Mouse (Mus musculus): ENCODE measurements around the gene A530032D15Rik.
"Not testable (repeated sequence)": the region's sequence is repeated elsewhere in the genome, so short reads cannot be mapped to it uniquely, and the experiment has no call there.

A530032D15Rik gene

DNA sequence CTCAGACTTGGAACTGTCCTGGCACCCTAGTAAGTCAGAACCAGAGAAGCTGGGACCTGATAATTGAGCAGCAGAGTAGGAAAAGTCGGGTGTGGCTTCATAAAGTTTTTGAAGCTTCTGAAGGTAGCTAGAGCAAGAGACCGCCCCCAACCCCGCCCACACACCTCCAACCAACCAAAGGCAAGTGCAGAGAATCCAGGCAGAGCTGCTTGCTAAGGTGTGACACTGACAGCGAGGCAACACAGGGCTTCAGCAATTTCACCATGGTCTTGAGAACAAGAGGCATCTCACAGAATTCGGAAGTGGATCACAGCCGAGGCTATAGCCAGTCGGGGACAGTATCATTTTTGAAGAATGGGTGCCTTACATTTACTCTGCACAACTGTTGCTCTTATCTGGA is at the start of gene A530032D15Rik:
A530032D15Rik (minus strand) TSS at position 101 of the 400 bp plus-strand sequence.
- not testable (repeated sequence) for DNase-seq (ENCODE audit: low spot score)

DNA sequence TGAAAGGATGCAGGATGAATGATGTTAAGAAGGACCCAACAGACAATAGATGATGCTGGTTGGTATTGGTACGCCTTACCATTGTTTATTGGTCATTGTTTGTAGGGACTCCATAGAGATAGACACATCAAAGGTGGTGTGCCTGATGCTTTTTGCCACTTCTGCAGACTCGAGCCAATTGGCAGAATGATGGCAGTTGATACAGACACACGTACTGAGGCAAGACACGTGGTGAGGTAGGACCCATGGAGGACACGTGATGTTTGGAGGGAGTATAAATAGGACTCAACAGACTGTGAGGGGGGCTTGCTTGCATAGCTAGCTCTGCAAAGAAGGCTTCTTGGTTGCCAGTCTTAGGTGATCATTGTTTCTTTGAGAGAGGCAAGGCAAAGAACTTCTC is 45.5 kb upstream of the A530032D15Rik start:
- not testable (repeated sequence) for DNase-seq (ENCODE audit: low spot score)

DNA sequence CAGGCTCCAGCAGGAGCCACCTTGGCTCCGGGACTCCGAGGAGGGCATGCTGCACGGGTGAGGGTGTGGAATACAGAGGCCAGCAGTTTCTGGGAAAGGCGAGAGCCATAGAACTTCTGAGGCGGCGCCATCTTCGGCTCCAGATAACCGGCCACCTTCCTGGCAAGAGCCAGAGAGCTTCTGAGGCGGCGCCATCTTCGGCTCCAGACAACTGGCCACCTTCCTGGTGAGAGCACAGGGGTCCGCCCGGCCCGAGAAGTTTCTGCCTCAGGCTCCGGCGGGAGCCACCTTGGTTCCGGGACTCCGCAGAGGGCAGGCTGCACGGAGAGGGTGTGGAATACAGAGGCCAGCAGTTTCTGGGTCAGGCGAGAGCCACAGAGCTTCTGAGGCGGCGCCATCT is 24.0 kb upstream of the A530032D15Rik start:
- not testable (repeated sequence) for DNase-seq (ENCODE audit: low spot score)

DNA sequence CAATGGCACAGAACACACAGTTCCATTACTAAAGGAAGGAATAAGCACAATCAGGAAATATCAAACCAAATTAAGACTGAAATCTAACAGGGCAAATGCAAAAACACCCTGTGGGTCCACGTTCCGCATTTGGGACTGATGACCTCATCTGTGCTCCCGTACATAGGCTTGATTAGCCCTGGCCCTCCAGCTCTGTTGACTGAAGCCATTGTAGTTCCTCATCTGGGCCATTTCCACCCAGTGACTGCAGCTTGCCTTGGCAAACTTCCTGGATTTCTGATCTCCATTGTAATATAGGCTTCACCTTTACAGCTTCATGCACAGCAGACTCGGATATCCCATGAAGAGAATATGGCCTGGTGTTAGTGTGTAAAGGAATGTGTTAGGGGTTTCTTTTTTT is 12.2 kb upstream of the A530032D15Rik start:
- not testable (repeated sequence) for DNase-seq (ENCODE audit: low spot score)

DNA sequence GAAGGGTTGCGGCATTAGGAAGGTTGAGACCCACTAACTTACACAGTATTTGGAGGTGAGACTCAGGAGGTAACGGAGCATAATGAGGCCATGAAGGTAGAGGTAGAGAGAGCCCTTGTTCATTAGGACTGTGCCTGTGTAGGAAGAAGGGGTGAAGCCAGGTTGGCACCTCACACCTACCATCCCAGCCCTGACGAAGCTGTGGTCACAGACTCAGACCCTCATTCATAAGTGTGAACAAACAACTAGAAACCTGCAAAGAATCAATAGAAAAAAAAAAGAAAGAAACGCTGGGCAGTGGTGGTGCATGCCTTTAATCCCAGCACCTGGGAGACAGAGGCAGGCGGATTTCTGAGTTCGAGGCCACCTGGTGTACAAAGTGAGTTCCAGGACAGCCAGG is 8.7 kb upstream of the A530032D15Rik start:
- DNase-seq (ENCODE audit: low spot score): not testable (repeated sequence)

GRCm38 (mm10) chr1:85117537-85117936 is 7.9 kb upstream of the A530032D15Rik start:
- DNase-seq (ENCODE audit: low spot score): not testable (repeated sequence)

DNA sequence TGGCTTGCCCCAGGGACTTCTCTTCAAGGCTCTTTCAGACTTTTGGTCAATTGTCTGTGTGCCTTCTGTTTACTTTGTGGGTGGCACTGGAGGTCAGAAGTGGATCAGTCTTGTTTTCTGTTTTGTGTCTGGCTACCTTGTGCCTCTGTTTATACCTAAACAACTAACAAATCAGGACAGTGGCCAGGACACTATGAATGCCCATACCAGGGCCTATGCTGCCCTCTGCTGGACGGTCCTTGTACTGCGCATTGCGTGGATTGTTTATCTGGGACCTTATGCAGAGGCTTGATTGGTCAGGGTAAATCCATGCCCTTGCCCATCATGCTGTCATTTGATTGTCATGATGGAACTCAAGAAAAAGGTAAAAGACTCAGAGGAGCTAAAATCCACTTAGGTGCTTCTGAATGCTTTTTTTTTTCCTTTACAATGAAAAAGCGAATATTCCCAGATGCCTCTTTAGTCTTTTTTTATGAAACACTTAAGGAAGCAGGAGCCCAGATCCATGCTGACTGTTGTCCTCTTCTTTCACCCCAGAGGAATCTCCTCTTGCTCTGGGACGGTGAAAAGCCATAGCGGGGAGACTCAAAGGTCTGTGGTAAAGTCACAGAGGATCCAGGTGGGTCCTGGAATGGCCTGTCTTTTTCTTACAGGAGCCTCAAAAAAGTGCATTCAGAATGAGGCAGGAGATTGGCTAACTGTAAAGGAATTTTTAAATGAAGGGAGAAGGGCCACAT is 5.2 kb upstream of the A530032D15Rik start:
- not testable (repeated sequence) for DNase-seq (ENCODE audit: low spot score)

DNA sequence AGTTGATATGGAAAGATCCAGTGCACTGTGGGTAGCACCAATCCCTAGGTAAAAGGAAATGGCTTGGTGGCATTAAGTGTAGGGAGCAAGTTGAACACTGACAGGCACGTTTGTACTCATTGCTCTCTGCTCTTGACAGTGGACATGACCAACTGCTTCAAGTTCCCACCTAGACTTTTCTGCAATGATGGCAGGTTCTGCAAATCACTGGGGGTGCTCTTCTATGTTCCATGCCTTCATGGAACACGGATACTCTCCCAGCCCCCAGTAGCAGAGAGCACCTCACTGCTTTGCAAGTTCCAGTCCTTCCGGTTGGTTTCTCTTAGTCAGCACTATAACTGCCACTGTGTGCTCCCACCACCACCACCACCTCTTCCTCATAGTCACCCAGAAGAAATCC is 4.4 kb upstream of the A530032D15Rik start:
- not testable (repeated sequence) for DNase-seq (ENCODE audit: low spot score)

DNA sequence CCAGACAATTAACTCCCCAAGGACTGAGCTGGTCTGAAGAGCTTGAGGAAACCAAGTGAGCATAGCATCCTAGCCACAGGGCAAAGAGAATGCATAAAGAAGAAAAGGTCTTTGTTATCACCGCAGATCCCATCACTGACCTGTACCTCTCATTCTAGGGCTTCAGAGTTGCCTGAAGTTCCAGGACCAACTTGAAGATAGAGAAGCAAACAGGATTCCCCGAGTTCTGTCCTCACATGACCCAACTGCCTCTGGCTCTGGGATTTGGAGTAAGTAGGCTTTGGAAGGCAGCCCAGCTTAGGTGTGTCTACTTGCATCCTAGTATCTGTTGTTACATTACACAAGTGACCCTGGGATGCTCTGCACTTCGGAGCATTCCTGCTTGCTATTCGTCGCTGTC is 3.2 kb upstream of the A530032D15Rik start:
- DNase-seq (ENCODE audit: low spot score): not testable (repeated sequence)

DNA sequence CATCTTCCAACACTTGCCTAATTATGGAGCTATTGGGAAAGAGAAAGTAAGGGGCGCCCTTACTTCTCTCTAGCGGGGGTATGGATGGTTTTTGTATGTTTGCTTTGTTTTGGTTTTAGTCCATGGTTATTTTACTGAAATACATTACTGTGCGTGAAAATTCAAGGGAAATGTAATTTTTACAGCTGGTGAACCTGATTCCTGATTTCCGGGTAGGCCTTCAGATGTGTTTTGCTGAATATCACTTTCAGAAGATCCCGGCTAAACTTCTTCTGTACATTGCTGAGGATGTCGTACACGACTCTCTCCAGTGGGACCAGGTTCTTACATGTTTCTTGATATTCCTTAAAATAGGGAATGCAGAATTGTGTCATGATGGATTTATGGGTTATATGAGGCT is 2.6 kb upstream of the A530032D15Rik start:
- not testable (repeated sequence) for DNase-seq (ENCODE audit: low spot score)

- DNase-seq (ENCODE audit: low spot score): peak; percentile 34
Observed at GRCm38 (mm10) chr1:85111572-85111971, 1.9 kb upstream of the A530032D15Rik start.

DNA sequence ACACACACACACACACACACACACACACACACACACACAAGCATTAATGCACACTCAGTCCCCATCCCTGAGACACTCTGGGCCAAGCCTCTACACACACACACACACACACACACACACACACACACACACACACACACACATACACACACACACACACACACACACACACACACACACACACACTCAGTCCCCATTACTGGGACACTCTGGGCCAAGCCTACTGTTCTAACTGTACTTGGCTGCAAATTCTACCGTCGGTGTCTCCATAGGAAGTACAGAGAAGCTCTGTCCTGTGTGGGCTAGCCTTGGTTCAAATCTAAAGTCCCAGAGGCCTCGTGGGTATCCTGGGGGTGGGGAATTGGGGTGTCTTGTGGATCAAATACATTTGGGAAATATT is 1.2 kb upstream of the A530032D15Rik start:
- DNase-seq (ENCODE audit: low spot score): not testable (repeated sequence)

GRCm38 (mm10) chr1:85106013-85106412 is 3.6 kb downstream of the A530032D15Rik start:
- DNase-seq (ENCODE audit: low spot score): not testable (repeated sequence)

DNA sequence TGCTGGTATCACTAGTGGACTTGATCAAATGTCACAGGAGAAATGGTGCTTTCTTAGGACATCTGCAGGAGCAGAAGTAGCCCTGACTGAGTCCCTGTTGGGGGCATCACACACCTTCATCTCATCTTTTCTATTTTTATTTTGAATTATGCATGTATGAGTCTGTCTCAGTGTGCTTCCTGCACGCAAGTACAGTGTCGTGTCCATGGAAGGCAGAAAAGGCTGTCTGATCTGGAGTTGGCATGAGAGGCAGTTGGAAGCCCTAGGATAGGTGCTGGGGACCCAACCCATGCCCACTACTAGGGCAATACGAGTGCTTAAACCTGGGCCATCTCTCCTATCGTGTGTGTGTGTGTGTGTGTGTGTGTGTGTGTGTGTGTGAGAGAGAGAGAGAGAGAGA is 4.3 kb downstream of the A530032D15Rik start:
- DNase-seq (ENCODE audit: low spot score): not testable (repeated sequence)

DNA sequence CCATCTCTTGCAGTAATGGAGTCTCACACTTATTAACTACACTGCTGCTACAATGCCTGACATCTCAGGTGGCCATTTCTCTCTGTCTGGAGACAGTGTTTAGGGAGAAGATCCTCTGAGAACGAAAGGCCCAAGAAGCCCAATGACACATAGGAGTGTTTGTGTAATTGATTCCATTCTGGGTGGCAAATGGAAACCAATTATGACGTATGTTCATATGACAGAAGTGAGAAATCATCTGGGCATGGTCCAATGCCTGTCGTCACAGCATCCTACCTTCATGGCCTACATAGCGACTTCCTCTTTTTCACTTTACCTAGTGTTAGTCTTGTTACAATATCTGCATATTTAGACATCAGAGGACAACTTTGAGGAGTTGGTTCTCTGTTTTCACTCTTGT is 7.9 kb downstream of the A530032D15Rik start:
- DNase-seq (ENCODE audit: low spot score): not testable (repeated sequence)

GRCm38 (mm10) chr1:85099864-85100263 is 9.8 kb downstream of the A530032D15Rik start, which contains the start of gene Gm10553:
Gene Gm10553, plus strand, starts transcription at chr1:85100164.
- not testable (repeated sequence) for DNase-seq (ENCODE audit: low spot score)

DNA sequence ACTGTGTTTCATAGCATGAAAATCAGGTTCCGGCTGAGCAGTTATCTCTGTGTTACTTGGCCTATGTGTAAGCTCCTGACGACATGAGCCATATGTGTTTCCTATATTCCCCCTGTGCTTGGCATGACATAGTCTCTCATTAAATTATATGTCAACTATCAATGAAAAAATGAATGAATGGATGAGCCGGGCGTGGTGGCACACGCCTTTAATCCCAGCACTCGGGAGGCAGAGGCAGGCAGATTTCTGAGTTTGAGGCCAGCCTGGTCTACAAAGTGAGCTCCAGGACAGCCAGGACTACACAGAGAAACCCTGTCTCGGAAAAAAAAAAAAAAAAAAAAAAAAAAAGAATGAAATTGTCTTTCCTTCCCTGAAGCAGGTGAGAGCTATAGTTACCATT is 10.6 kb downstream of the A530032D15Rik start:
- DNase-seq (ENCODE audit: low spot score): not testable (repeated sequence)

- not testable (repeated sequence) for DNase-seq (ENCODE audit: low spot score)
Observed at GRCm38 (mm10) chr1:85093011-85093572, 16.6 kb downstream of the A530032D15Rik start.

- DNase-seq (ENCODE audit: low spot score): not testable (repeated sequence)
Observed at GRCm38 (mm10) chr1:85092169-85092568, 17.5 kb downstream of the A530032D15Rik start.

DNA sequence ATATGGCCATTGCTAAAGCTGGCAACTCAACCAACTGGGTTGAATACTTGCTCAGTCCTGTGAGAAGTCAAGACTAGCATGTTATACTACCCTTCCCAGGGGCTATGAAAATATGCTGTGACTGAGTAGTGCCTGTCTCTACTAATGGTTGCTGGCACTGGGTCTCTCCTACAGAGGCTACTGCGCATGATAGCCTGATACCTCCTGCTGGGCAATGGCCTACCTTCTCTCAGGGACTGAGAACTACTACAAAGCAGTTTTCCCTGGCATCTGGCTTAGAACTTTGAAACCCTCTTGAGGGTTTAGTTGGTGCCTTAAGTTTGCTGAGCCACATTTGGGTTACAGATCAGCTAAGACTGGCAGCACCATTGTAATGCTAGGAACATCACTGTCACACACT is 23.4 kb downstream of the A530032D15Rik start:
- not testable (repeated sequence) for DNase-seq (ENCODE audit: low spot score)

- DNase-seq (ENCODE audit: low spot score): not testable (repeated sequence)
Observed at GRCm38 (mm10) chr1:85084803-85085202, 24.9 kb downstream of the A530032D15Rik start.

DNA sequence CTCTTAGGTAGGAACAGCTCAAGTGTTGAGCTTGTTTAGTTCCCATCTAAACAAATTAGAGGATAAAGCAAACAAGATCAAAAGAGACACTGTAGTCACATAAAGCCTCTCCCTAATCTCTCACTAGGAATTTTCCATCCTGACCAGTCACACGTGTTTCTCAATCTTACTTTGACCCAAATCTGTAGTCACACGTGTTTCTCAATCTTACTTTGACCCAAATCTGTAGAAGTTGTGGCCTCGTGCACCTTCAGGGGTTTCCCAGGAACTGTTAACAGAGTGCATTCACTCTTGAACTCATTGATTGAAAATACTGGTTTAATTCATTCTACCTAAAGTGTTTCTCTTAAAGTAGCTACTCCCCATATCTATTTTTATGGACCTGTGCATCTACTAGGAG is 36.6 kb downstream of the A530032D15Rik start:
- not testable (repeated sequence) for DNase-seq (ENCODE audit: low spot score)

DNA sequence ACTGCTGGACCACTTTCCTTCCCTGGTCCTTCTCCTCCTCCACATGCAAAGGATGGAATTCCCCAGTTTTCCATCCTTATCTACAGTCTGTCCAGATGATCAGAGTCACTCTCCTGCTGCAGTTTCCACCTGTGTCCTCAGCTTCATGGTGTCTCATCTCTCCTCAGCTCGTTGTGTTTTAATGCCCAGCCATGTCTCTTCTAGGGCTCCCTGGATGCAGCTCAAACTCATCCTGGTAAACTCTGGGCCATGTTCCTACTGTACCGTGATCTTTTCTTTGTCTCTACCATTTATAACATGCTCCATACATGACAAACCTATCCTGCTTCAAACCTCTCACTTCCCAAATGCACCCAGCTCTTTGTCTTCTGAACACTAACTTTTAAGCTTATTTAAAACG is 38.0 kb downstream of the A530032D15Rik start:
- DNase-seq (ENCODE audit: low spot score): not testable (repeated sequence)

Measured in T-cell, adult 2 months (primary cell).